Mouse (Mus musculus) E14TG2a.4 (cell line): ENCODE data around the gene Rnf212b.
A peak's percentile ranks its signal among the peaks of the same experiment; 100 is the strongest.

Experiments
- H3K27me3 ChIP-seq: 2 replicates; pipeline ENCODE4 v1.6.1; 2014; ENCODE audit warnings: low read length, control low read depth; ENCODE audit not compliant: insufficient read depth
- H3K36me3 ChIP-seq: 2 replicates; pipeline ENCODE4 v1.6.1; 2014; ENCODE audit warnings: low read length, control low read depth; ENCODE audit not compliant: insufficient read depth
- H3K4me1 ChIP-seq: replicated peaks from 2 replicates; pipeline ENCODE4 v1.6.1; 2014; ENCODE audit warnings: low read depth, low read length, control low read depth
- H3K4me3 ChIP-seq: replicated peaks from 2 replicates; pipeline ENCODE4 v1.5.1; 2014; ENCODE audit warnings: mild to moderate bottlenecking, low read length
- H3K9me3 ChIP-seq: 2 replicates; pipeline ENCODE4 v1.6.1; 2014; ENCODE audit warnings: low read length, control low read depth
- CTCF ChIP-seq: conservative IDR thresholded peaks from 2 replicates; pipeline ENCODE4 v1.5.1; 2014; ENCODE audit warnings: low read length
- NANOG ChIP-seq: IDR thresholded peaks from 2 replicates; pipeline ENCODE4 v1.6.1; 2014; ENCODE audit warnings: borderline replicate concordance, low read length, mixed read lengths
- POU5F1 ChIP-seq: IDR thresholded peaks from 2 replicates; pipeline ENCODE4 v1.6.1; 2014; ENCODE audit warnings: low read length, borderline replicate concordance

The Rnf212b gene

DNA sequence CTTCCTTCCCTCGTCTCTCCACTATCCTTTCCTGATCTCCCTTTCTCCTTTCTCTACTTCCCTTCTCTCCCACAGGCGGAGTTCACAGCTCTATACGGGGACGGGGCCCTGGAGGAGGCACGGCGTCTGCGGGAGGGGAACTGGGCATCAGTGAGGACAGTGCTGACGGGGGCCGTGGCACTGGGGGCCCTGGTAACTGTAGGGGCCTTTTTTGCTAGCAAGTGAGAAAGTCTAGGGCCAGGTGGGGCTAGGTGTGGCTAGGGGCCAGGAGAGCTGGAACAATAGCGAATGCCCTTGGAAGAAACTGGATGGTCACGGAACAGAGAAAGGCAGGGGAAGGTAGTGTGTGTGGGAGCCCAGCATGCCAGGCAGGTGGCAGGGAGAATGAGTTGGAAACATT is 71.4 kb downstream of the Rnf212b start:
- Histone ChIP-seq H3K36me3 (peaks cover 18% of the 10 kb centered on the region), H3K27me3 (no peaks in the 10 kb centered on the region), H3K9me3 (no peaks in the 10 kb centered on the region), H3K4me1 (peaks cover 44% of the 10 kb centered on the region), H3K4me3 (0 out of 2 replicates have a peak overlapping the region, but pooled peaks have one; percentile 80)
- TF ChIP-seq POU5F1 (no peak), NANOG (no peak), CTCF (no peak)

DNA sequence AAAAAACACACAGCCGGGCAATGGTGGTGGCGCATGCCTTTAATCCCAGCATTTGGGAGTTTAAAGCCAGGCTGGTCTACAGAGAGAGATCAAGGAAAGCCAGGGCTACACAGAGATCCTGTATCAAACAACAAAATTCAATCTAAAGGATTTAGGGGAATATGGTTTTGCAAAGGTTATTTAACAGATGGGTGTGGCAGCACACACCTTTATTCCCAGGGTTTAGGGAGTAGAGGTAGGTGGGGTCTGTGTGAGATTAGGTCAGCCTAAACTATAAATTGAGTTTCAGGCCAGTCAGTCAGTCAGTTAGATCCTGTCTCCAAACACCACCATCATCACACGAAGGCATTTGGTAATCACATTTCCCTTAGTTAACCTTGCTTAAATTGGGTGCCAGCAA is 78.3 kb downstream of the Rnf212b start, which contains the start of gene Pabpn1:
Gene Pabpn1 (plus strand): TSS at position 301 of the 400 bp plus-strand sequence.
- TF ChIP-seq CTCF (no peak), NANOG (no peak), POU5F1 (no peak)
- H3K27me3 ChIP-seq = no peaks in the 10 kb centered on the region

DNA sequence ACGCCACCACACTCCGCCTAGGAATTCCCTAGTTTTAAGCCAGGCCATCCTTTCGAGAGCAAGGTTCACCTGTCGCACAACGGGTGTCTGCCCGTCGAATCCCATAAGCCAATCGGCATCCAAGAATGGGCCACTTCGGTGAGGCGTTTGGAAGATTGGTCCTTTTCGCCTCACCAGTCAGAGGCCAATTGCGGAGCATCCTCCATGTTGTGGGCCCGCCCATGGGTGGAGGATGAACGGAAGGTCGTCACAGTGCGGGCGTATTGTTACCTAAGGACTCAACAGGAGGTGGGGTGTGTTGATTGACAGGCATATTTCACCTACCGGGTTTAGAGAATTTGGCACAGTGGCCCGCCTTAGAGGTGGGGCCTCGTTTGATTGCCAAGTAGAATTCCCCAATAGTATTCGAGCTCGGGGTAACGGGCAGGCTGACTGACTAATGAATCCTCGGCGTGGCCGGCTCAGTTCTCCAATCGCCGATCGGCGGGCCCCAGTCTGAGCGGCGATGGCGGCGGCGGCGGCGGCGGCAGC is 79.8 kb downstream of the Rnf212b start:
- H3K27me3 ChIP-seq = no peaks in the 10 kb centered on the region
- peaks cover 58% of the 10 kb centered on the region for H3K4me1 ChIP-seq
- TF ChIP-seq CTCF (no peak), NANOG (no peak), POU5F1 (no peak)
- no peaks in the 10 kb centered on the region for H3K9me3 ChIP-seq
- H3K4me3 ChIP-seq = peak overlapping the region; percentile 95
- peaks cover 39% of the 10 kb centered on the region for H3K36me3 ChIP-seq

More for the DNA sequence above, 78.3 kb downstream of the Rnf212b start, which contains the start of gene Pabpn1:
- Histone ChIP-seq H3K9me3 (no peaks in the 10 kb centered on the region), H3K4me1 (peaks cover 43% of the 10 kb centered on the region), H3K36me3 (peaks cover 27% of the 10 kb centered on the region), H3K4me3 (peak within 1 kb of the TSS; percentile 79)

- Histone ChIP-seq H3K27me3 (no peaks in the 10 kb centered on the region), H3K4me1 (peaks cover 64% of the 10 kb centered on the region), H3K9me3 (no peaks in the 10 kb centered on the region), H3K36me3 (peaks cover 46% of the 10 kb centered on the region), H3K4me3 (peak overlapping the region; percentile 95)
- TF ChIP-seq POU5F1 (no peak), CTCF (no peak), NANOG (no peak)
These were observed 80.6 kb downstream of the Rnf212b start for GRCm38 (mm10) chr14:54894296-54895151.

DNA sequence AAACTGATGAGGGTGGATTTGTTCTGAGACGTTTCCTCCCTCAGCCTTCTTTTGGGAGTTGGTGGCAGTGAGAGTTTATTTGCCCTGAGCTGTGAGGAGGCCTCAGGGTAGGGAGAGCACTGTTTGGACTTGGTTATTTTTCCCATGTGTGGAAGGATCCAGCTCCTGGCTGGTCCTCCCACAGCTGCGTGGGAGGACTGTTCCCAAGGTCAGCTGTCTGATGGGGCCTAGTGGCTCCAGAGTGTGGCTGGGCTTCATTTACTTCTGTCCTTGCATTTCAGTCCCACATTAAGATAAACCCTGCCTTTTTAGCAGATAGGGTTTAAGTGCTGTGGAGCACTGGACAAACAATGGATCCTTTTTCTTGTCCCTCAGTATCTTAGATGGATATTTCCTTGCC is 83.5 kb downstream of the Rnf212b start:
- TF ChIP-seq POU5F1 (no peak), CTCF (no peak), NANOG (no peak)
- Histone ChIP-seq H3K36me3 (peaks cover 46% of the 10 kb centered on the region), H3K4me1 (peaks cover 63% of the 10 kb centered on the region), H3K27me3 (no peaks in the 10 kb centered on the region), H3K4me3 (0 out of 2 replicates have a peak overlapping the region, but pooled peaks have one; percentile 14), H3K9me3 (no peaks in the 10 kb centered on the region)

- Histone ChIP-seq H3K4me1 (peaks cover 47% of the 10 kb centered on the region), H3K27me3 (no peaks in the 10 kb centered on the region), H3K9me3 (no peaks in the 10 kb centered on the region), H3K4me3 (no peak overlapping the region), H3K36me3 (peaks cover 40% of the 10 kb centered on the region)
- TF ChIP-seq CTCF (peak; percentile 55), NANOG (no peak), POU5F1 (no peak)
These were observed 86.4 kb downstream of the Rnf212b start for GRCm38 (mm10) chr14:54900383-54900782.

DNA sequence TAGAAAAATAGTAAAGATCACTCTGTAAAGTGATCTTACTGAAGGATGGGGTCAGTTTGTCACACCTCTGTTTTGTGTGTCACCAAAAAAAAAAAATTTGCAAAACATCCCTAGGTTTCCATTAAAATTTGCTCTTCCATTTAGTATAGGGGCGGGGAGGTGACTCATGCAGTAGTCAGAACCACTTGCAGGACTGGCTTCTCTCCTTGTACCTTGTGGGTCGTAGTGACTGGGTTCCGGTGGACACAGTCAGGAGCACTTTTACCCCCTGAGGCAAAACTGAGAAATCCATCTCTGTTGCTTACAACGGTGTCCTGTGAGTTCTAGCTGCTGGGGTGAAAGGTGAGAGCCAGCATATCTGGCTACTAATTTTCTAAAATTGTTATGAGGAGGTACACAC is 89.7 kb downstream of the Rnf212b start:
- TF ChIP-seq CTCF = no peak
- TF ChIP-seq POU5F1 = no peak
- no peak for TF ChIP-seq NANOG
- H3K36me3 ChIP-seq = peaks cover 13% of the 10 kb centered on the region
- H3K27me3 ChIP-seq = peaks cover 9% of the 10 kb centered on the region
- no peaks in the 10 kb centered on the region for H3K9me3 ChIP-seq
- peaks cover 34% of the 10 kb centered on the region for H3K4me1 ChIP-seq
- H3K4me3 ChIP-seq = no peak overlapping the region
